10 mouse cellular contexts compared by ENCODE assay signal in the genomic region with DNA sequence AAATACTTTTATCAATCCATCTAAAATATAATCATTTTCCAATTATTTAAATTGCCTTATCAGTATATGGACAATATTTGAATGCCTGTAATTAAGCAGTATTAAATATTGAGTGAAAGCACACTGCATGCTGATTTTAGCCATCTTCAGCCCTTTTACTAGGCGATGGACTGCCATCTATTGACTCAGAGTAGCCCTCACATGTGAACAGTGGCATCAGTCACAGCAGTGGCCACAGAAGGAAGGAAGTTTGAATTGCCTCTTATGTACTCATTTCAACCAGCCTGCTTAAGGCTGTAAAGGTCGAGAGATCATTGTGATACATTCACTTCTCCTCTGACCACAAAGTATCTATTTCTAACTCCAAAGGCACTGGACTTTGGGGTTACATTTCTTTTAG.
DNase-seq lines count a peak whose midpoint lies in the region; ATAC-seq and TF ChIP-seq lines count a peak whose summit lies in the region.
"Had no signal": no experiment of that assay in that cellular context is flagged by ENCODE, and none has a peak within 500 bp of the region (broad histone marks: within the 10 kb centered on the region; RNA-seq: fewer than 3 reads in every experiment).

No protein-coding gene starts in this region.

- ATAC-seq in midbrain, embryonic 14.5 days (ENCODE audit: low FRiP score, low TSS enrichment): no peak
- no peak for ATAC-seq in midbrain, embryonic 11.5 days (ENCODE audit: low FRiP score)

- H3K27ac ChIP-seq in midbrain, embryonic 14.5 days (replicated peaks; ENCODE audit: low read depth, low read length): no peak overlapping the region
- no peak overlapping the region for H3K27ac ChIP-seq in midbrain, embryonic 11.5 days (ENCODE audit: low read depth, low read length)
- H3K27ac ChIP-seq in cortical plate, adult 2 months (ENCODE audit: insufficient read depth, low read length): no peak overlapping the region
- H3K27ac ChIP-seq: embryonic facial prominence, embryonic 13.5 days had no signal

- TF ChIP-seq POLR2A in cortical plate, adult 2 months (IDR thresholded peaks at IDR 0.05; ENCODE audit: extremely low read depth, insufficient read depth, low read length): no peak

- peak; percentile 50 for TF ChIP-seq CTCF in cortical plate, adult 2 months (IDR thresholded peaks at IDR 0.05; ENCODE audit: extremely low read depth, insufficient read depth, low read length)

- peaks cover 15% of the 10 kb centered on the region for H3K4me1 ChIP-seq in midbrain, embryonic 14.5 days (ENCODE audit: control insufficient read depth, insufficient read depth, low read length)
- H3K4me1 ChIP-seq in midbrain, embryonic 11.5 days (ENCODE audit: control insufficient read depth, insufficient read depth, low read length): peaks cover 12% of the 10 kb centered on the region
- 0 out of 2 replicates have a peak, but pooled peaks cover 1% of the 10 kb centered on the region for H3K4me1 ChIP-seq in cortical plate, adult 2 months (ENCODE audit: control insufficient read depth, insufficient read depth, low read length)

- no peak overlapping the region for H3K4me2 ChIP-seq in midbrain, embryonic 14.5 days (ENCODE audit: low read length)
- H3K4me2 ChIP-seq in midbrain, embryonic 11.5 days: no peak overlapping the region
- H3K4me2 ChIP-seq: embryonic facial prominence, embryonic 13.5 days had no signal

- H3K9ac ChIP-seq in midbrain, embryonic 14.5 days (replicated peaks; ENCODE audit: low read length): no peak overlapping the region
- H3K9ac ChIP-seq in midbrain, embryonic 11.5 days (ENCODE audit: low read length): no peak overlapping the region
- H3K9ac ChIP-seq: embryonic facial prominence, embryonic 13.5 days had no signal

- H3K9me3 ChIP-seq in midbrain, embryonic 14.5 days (ENCODE audit: control insufficient read depth, low read length): no peaks in the 10 kb centered on the region
- H3K9me3 ChIP-seq in midbrain, embryonic 11.5 days (ENCODE audit: control insufficient read depth, low read length): no peaks in the 10 kb centered on the region
- H3K9me3 ChIP-seq: embryonic facial prominence, embryonic 13.5 days had no signal

- H3K4me3 ChIP-seq in midbrain, embryonic 14.5 days (replicated peaks; ENCODE audit: low read depth, low read length): no peak overlapping the region
- H3K4me3 ChIP-seq in midbrain, embryonic 11.5 days (ENCODE audit: low read depth, low read length): no peak overlapping the region
- H3K4me3 ChIP-seq in cortical plate, adult 2 months (ENCODE audit: insufficient read depth, low read length): no peak overlapping the region
- H3K4me3 ChIP-seq: embryonic facial prominence, embryonic 13.5 days had no signal

- peak; percentile 11 for DNase-seq in heart, adult 8-10 months (ENCODE audit: low spot score)
- DNase-seq in heart, adult 11 months: no peak
- peak; percentile 65 for DNase-seq in midbrain, embryonic 14.5 days
- DNase-seq in midbrain, embryonic 11.5 days (ENCODE audit: low spot score, missing footprints): no peak
- DNase-seq in skeletal muscle tissue, adult 2 months (ENCODE audit: low read depth, low spot score): peak; percentile 22
- no peak for DNase-seq in thymus, postnatal 36 days
- no peak for DNase-seq in frontal cortex, postnatal 25 days (ENCODE audit: low spot score in 2 of 2)
- DNase-seq: gastrocnemius, postnatal 25 days had no signal

- WGBS in midbrain, embryonic 14.5 days: 16% methylated on average over 2 of the region's 2 CpGs
- 25% methylated on average over 2 of the region's 2 CpGs for WGBS in midbrain, embryonic 11.5 days

- peaks cover 8% of the 10 kb centered on the region; the same call in 1 of the 2 replicates for H3K27me3 ChIP-seq in midbrain, embryonic 14.5 days (ENCODE audit: control insufficient read depth, insufficient read depth, low read length)
- H3K27me3 ChIP-seq in midbrain, embryonic 11.5 days (ENCODE audit: control insufficient read depth, insufficient read depth, low read length): peaks cover 4% of the 10 kb centered on the region
- H3K27me3 ChIP-seq: embryonic facial prominence, embryonic 13.5 days had no signal

- no peaks in the 10 kb centered on the region for H3K36me3 ChIP-seq in midbrain, embryonic 14.5 days (ENCODE audit: control insufficient read depth, insufficient read depth, low read length)
- no peaks in the 10 kb centered on the region for H3K36me3 ChIP-seq in midbrain, embryonic 11.5 days (ENCODE audit: control insufficient read depth, insufficient read depth, low read length)
- H3K36me3 ChIP-seq: embryonic facial prominence, embryonic 13.5 days had no signal

Comparison
In these comparisons a context has a peak if more than half of its experiments do, and no peak if none do; other contexts are left out.
1. DNase-seq: peak in heart, adult 8-10 months (single experiment), midbrain, embryonic 14.5 days (single experiment) and skeletal muscle tissue, adult 2 months (single experiment); none in heart, adult 11 months (single experiment), midbrain, embryonic 11.5 days (single experiment), thymus, postnatal 36 days (0 of 2) and frontal cortex, postnatal 25 days (0 of 2).